Mouse (Mus musculus) hindbrain, embryonic 14.5 days (tissue): Measurements from ENCODE around the gene Babam2. TPM values are rescaled to one million over a fixed set of nuclear protein-coding genes. Genes with fewer than 3 reads are reported as not detected.

ENCODE experiments used
- ATAC-seq: fragments of 200-750 bp; cut with Nextera tagmentation; 2 replicates; pipeline ENCODE4 v1.8.0; 2017; ENCODE audit warnings: moderate number of reproducible peaks, mild to moderate bottlenecking, moderate TSS enrichment, moderate library complexity; ENCODE audit not compliant: low FRiP score
- DNase-seq: peaks from one replicate; pipeline ENCODE4 v3.0.0-alpha.2; 2015; ENCODE audit warnings: low spot score
- H3K27ac ChIP-seq: fragments of 300-500 bp; sonication (generic); 2 replicates; pipeline ENCODE4 v1.5.1; 2014; ENCODE audit warnings: mild to moderate bottlenecking, moderate library complexity
- H3K27me3 ChIP-seq: fragments of 300-500 bp; sonication (generic); 2 replicates; pipeline ENCODE4 v1.6.1; 2014; ENCODE audit warnings: mild to moderate bottlenecking, low read length, mixed read lengths; ENCODE audit not compliant: control insufficient read depth, insufficient read depth
- H3K36me3 ChIP-seq: fragments of 300-500 bp; sonication (generic); replicated peaks from 2 replicates; pipeline ENCODE4 v1.6.1; 2014; ENCODE audit not compliant: control insufficient read depth, insufficient read depth
- H3K4me1 ChIP-seq: fragments of 300-500 bp; sonication (generic); replicated peaks from 2 replicates; pipeline ENCODE4 v1.6.1; 2014; ENCODE audit warnings: antibody characterized with exemption, low read length, mixed read lengths; ENCODE audit not compliant: control insufficient read depth, insufficient read depth
- H3K4me2 ChIP-seq: fragments of 300-500 bp; sonication (generic); replicated peaks from 2 replicates; pipeline ENCODE4 v1.6.1; 2014; ENCODE audit warnings: mild to moderate bottlenecking, moderate library complexity
- H3K4me3 ChIP-seq: fragments of 300-500 bp; sonication (generic); replicated peaks from 2 replicates; pipeline ENCODE4 v1.5.1; 2014; ENCODE audit warnings: mild to moderate bottlenecking, low read length
- H3K9ac ChIP-seq: fragments of 300-500 bp; sonication (generic); 2 replicates; pipeline ENCODE4 v1.6.1; 2014
- H3K9me3 ChIP-seq: fragments of 300-500 bp; sonication (generic); 2 replicates; pipeline ENCODE4 v1.6.1; 2016; ENCODE audit warnings: low read length; ENCODE audit not compliant: control insufficient read depth
- WGBS: fragments of 180-500 bp; shearing (Covaris S2); extraction: QIAGEN DNeasy Blood & Tissue Kit; methylation state at CpG from one replicate; pipeline ENCODE4 v1.1.7; 2014; 5-methylcytosine and 5-hydroxymethylcytosine counted together
- polyA plus RNA-seq: library from polyadenylated mRNA; unstranded; fragments of >200 nt; fragmentation: Nextera tagmentation; extraction: Ambion mirVana; gene quantifications from 2 replicates; pipeline ENCODE4 v1.2.1, GENCODE M21; 2014

The Babam2 gene
- polyA plus RNA-seq, 1 experiment from 2014 or later: 39.8 TPM

GRCm38 (mm10) chr5:31902144-31902543 lies 204.7 kb downstream of the Babam2 start:
- no peaks in the 10 kb centered on the region for H3K27me3 ChIP-seq
- H3K4me3 ChIP-seq: no peak overlapping the region
- no peaks in the 10 kb centered on the region for H3K36me3 ChIP-seq
- H3K27ac ChIP-seq: no peak overlapping the region
- DNase-seq (no peak), ATAC-seq (no peak)
- H3K9me3 ChIP-seq: no peaks in the 10 kb centered on the region
- H3K4me1 ChIP-seq: no peaks in the 10 kb centered on the region
- H3K9ac ChIP-seq: no peak overlapping the region
- 95% methylated on average over 2 of the region's 2 CpGs for WGBS
- H3K4me2 ChIP-seq: no peak overlapping the region

GRCm38 (mm10) chr5:31902891-31903290 lies 205.4 kb downstream of the Babam2 start:
- no peak overlapping the region for H3K4me2 ChIP-seq
- H3K27me3 ChIP-seq: no peaks in the 10 kb centered on the region
- H3K27ac ChIP-seq: no peak overlapping the region
- no peaks in the 10 kb centered on the region for H3K36me3 ChIP-seq
- no peak overlapping the region for H3K4me3 ChIP-seq
- DNase-seq: no peak
- 83% methylated on average over 5 of the region's 5 CpGs for whole genome bisulfite sequencing
- no peak overlapping the region for H3K9ac ChIP-seq
- H3K4me1 ChIP-seq: no peaks in the 10 kb centered on the region
- no peaks in the 10 kb centered on the region for H3K9me3 ChIP-seq
- ATAC-seq: no peak

- no peak for DNase-seq
- no peaks in the 10 kb centered on the region for H3K4me1 ChIP-seq
- H3K9ac ChIP-seq: no peak overlapping the region
- H3K4me2 ChIP-seq: no peak overlapping the region
- 81% methylated on average over 6 of the region's 6 CpGs for WGBS
- no peaks in the 10 kb centered on the region for H3K36me3 ChIP-seq
- H3K9me3 ChIP-seq: no peaks in the 10 kb centered on the region
- no peaks in the 10 kb centered on the region for H3K27me3 ChIP-seq
- no peak overlapping the region for H3K4me3 ChIP-seq
- H3K27ac ChIP-seq: no peak overlapping the region
- ATAC-seq: no peak
Observed at GRCm38 (mm10) chr5:31904968-31905683, 207.6 kb downstream of the Babam2 start.

GRCm38 (mm10) chr5:31905808-31906207 lies 208.3 kb downstream of the Babam2 start:
- no peak overlapping the region for H3K4me2 ChIP-seq
- no peak overlapping the region for H3K27ac ChIP-seq
- H3K4me1 ChIP-seq: no peaks in the 10 kb centered on the region
- no peak for ATAC-seq
- 79% methylated on average over 7 of the region's 7 CpGs for WGBS
- H3K4me3 ChIP-seq: no peak overlapping the region
- no peak overlapping the region for H3K9ac ChIP-seq
- no peaks in the 10 kb centered on the region for H3K27me3 ChIP-seq
- no peaks in the 10 kb centered on the region for H3K9me3 ChIP-seq
- no peak for DNase-seq
- H3K36me3 ChIP-seq: no peaks in the 10 kb centered on the region

GRCm38 (mm10) chr5:31906286-31906951 lies 208.9 kb downstream of the Babam2 start:
- H3K27ac ChIP-seq: no peak overlapping the region
- H3K4me2 ChIP-seq: no peak overlapping the region
- ATAC-seq (no peak), DNase-seq (no peak)
- no peaks in the 10 kb centered on the region for H3K36me3 ChIP-seq
- H3K4me1 ChIP-seq: no peaks in the 10 kb centered on the region
- H3K9ac ChIP-seq: no peak overlapping the region
- 85% methylated on average over 7 of the region's 7 CpGs for WGBS
- H3K27me3 ChIP-seq: no peaks in the 10 kb centered on the region
- no peak overlapping the region for H3K4me3 ChIP-seq
- H3K9me3 ChIP-seq: no peaks in the 10 kb centered on the region

GRCm38 (mm10) chr5:31907959-31908358 lies 210.5 kb downstream of the Babam2 start:
- no peak overlapping the region for H3K4me2 ChIP-seq
- H3K4me1 ChIP-seq: no peaks in the 10 kb centered on the region
- H3K27me3 ChIP-seq: no peaks in the 10 kb centered on the region
- DNase-seq (no peak), ATAC-seq (no peak)
- H3K9me3 ChIP-seq: no peaks in the 10 kb centered on the region
- 97% methylated on average over 2 of the region's 2 CpGs for WGBS
- H3K9ac ChIP-seq: no peak overlapping the region
- H3K4me3 ChIP-seq: no peak overlapping the region
- H3K36me3 ChIP-seq: no peaks in the 10 kb centered on the region
- no peak overlapping the region for H3K27ac ChIP-seq

GRCm38 (mm10) chr5:31908818-31909217 lies 211.3 kb downstream of the Babam2 start:
- H3K9me3 ChIP-seq: no peaks in the 10 kb centered on the region
- H3K4me1 ChIP-seq: no peaks in the 10 kb centered on the region
- H3K4me2 ChIP-seq: no peak overlapping the region
- no peaks in the 10 kb centered on the region for H3K27me3 ChIP-seq
- ATAC-seq (no peak), DNase-seq (no peak)
- no peaks in the 10 kb centered on the region for H3K36me3 ChIP-seq
- WGBS: 91% methylated on average over 2 of the region's 2 CpGs
- no peak overlapping the region for H3K4me3 ChIP-seq
- H3K27ac ChIP-seq: no peak overlapping the region
- no peak overlapping the region for H3K9ac ChIP-seq

- Histone ChIP-seq H3K4me1 (no peaks in the 10 kb centered on the region), H3K9me3 (no peaks in the 10 kb centered on the region), H3K27me3 (no peaks in the 10 kb centered on the region), H3K27ac (no peak overlapping the region), H3K4me2 (no peak overlapping the region), H3K4me3 (no peak overlapping the region), H3K9ac (no peak overlapping the region), H3K36me3 (no peaks in the 10 kb centered on the region)
- DNase-seq (no peak), ATAC-seq (no peak)
- 89% methylated on average over 7 of the region's 7 CpGs for WGBS
Observed at GRCm38 (mm10) chr5:31916241-31916640, 218.8 kb downstream of the Babam2 start.

- Histone ChIP-seq H3K4me2 (no peak overlapping the region), H3K27ac (no peak overlapping the region), H3K4me3 (no peak overlapping the region), H3K27me3 (no peaks in the 10 kb centered on the region), H3K4me1 (no peaks in the 10 kb centered on the region), H3K9me3 (no peaks in the 10 kb centered on the region), H3K9ac (no peak overlapping the region), H3K36me3 (no peaks in the 10 kb centered on the region)
- DNase-seq: no peak
- 95% methylated on average over 4 of the region's 4 CpGs for WGBS
- no peak for ATAC-seq
Observed at GRCm38 (mm10) chr5:31918566-31918965, 221.1 kb downstream of the Babam2 start.
